Mouse (Mus musculus): ENCODE measurements around the gene Aox2. TPM values are rescaled to one million over a fixed set of nuclear protein-coding genes. Genes with fewer than 3 reads are reported as not detected.
A peak's percentile ranks its signal among the peaks of the same experiment; 100 is the strongest.

Gene Aox2
- polyA plus RNA-seq (2015; fragmentation: Nextera tagmentation; extraction: Ambion mirVana) = 0.03 TPM in 1 of 2 replicates, not detected in the other

- H3K9ac ChIP-seq = no peak within 1 kb of the TSS
- no peak for ATAC-seq
- no peaks in the 10 kb centered on the region for H3K9me3 ChIP-seq
- no peaks in the 10 kb centered on the region for H3K27me3 ChIP-seq (replicated peaks)
- no peaks in the 10 kb centered on the region for H3K4me1 ChIP-seq (replicated peaks)
- whole genome bisulfite sequencing = 75% methylated on average over 5 of the region's 5 CpGs
- H3K4me2 ChIP-seq (replicated peaks) = no peak within 1 kb of the TSS
- H3K36me3 ChIP-seq = no peaks in the 10 kb centered on the region
- no peak within 1 kb of the TSS for H3K4me3 ChIP-seq (replicated peaks)
- H3K27ac ChIP-seq = no peak within 1 kb of the TSS
These were observed at the start of gene Aox2 for GRCm38 (mm10) chr1:58278026-58278425. Gene Aox2 (plus strand): TSS chr1:58278326.

- H3K4me1 ChIP-seq (replicated peaks) = no peaks in the 10 kb centered on the region; the same call in 1 of the 2 replicates
- H3K36me3 ChIP-seq = no peaks in the 10 kb centered on the region
- H3K27ac ChIP-seq = no peak overlapping the region
- ATAC-seq = no peak
- H3K4me3 ChIP-seq (replicated peaks) = no peak overlapping the region
- no peaks in the 10 kb centered on the region for H3K9me3 ChIP-seq
- no peak overlapping the region for H3K9ac ChIP-seq
- no peak overlapping the region for H3K4me2 ChIP-seq (replicated peaks)
- no peaks in the 10 kb centered on the region for H3K27me3 ChIP-seq (replicated peaks)
These were observed 49.2 kb upstream of the Aox2 start for GRCm38 (mm10) chr1:58228916-58229315.

GRCm38 (mm10) chr1:58229774-58230173 is 48.4 kb upstream of the Aox2 start:
- Histone ChIP-seq H3K4me3 (replicated peaks) (no peak overlapping the region), H3K4me1 (replicated peaks) (no peaks in the 10 kb centered on the region; the same call in 1 of the 2 replicates), H3K36me3 (no peaks in the 10 kb centered on the region)

GRCm38 (mm10) chr1:58230542-58230941 is 47.6 kb upstream of the Aox2 start:
- 31% methylated on average over 5 of the region's 5 CpGs for WGBS
- Histone ChIP-seq H3K4me2 (replicated peaks) (no peak overlapping the region), H3K9ac (no peak overlapping the region), H3K36me3 (no peaks in the 10 kb centered on the region), H3K4me3 (replicated peaks) (no peak overlapping the region), H3K27me3 (replicated peaks) (no peaks in the 10 kb centered on the region), H3K4me1 (replicated peaks) (no peaks in the 10 kb centered on the region; the same call in 1 of the 2 replicates), H3K9me3 (no peaks in the 10 kb centered on the region), H3K27ac (no peak overlapping the region)
- ATAC-seq = no peak

More at GRCm38 (mm10) chr1:58229774-58230173, 48.4 kb upstream of the Aox2 start:
- no peaks in the 10 kb centered on the region for H3K27me3 ChIP-seq (replicated peaks)
- no peak overlapping the region for H3K4me2 ChIP-seq (replicated peaks)
- no peak for ATAC-seq
- no peak overlapping the region for H3K9ac ChIP-seq
- no peaks in the 10 kb centered on the region for H3K9me3 ChIP-seq
- 83% methylated on average over 4 of the region's 4 CpGs for WGBS
- H3K27ac ChIP-seq = no peak overlapping the region

- Histone ChIP-seq H3K36me3 (no peaks in the 10 kb centered on the region), H3K9ac (no peak overlapping the region), H3K4me2 (replicated peaks) (no peak overlapping the region), H3K4me1 (replicated peaks) (0 out of 2 replicates have a peak, but pooled peaks cover 8% of the 10 kb centered on the region), H3K27ac (no peak overlapping the region), H3K9me3 (no peaks in the 10 kb centered on the region), H3K4me3 (replicated peaks) (no peak overlapping the region), H3K27me3 (replicated peaks) (no peaks in the 10 kb centered on the region)
- 54% methylated on average over 5 of the region's 5 CpGs for WGBS
- ATAC-seq = no peak
These were observed 42.7 kb upstream of the Aox2 start for GRCm38 (mm10) chr1:58235405-58235804.

GRCm38 (mm10) chr1:58237527-58238299 is 40.4 kb upstream of the Aox2 start:
- H3K36me3 ChIP-seq = no peaks in the 10 kb centered on the region
- WGBS = 61% methylated on average over 4 of the region's 4 CpGs

GRCm38 (mm10) chr1:58238440-58238839 is 39.7 kb upstream of the Aox2 start:
- 72% methylated on average over 5 of the region's 5 CpGs for WGBS
- no peaks in the 10 kb centered on the region for H3K36me3 ChIP-seq
- H3K27ac ChIP-seq = no peak overlapping the region
- H3K4me3 ChIP-seq (replicated peaks) = no peak overlapping the region
- no peak overlapping the region for H3K9ac ChIP-seq
- no peak overlapping the region for H3K4me2 ChIP-seq (replicated peaks)
- no peaks in the 10 kb centered on the region for H3K9me3 ChIP-seq
- H3K27me3 ChIP-seq (replicated peaks) = no peaks in the 10 kb centered on the region
- H3K4me1 ChIP-seq (replicated peaks) = 0 out of 2 replicates have a peak, but pooled peaks cover 8% of the 10 kb centered on the region
- ATAC-seq = no peak

More at GRCm38 (mm10) chr1:58237527-58238299, 40.4 kb upstream of the Aox2 start:
- H3K9me3 ChIP-seq = no peaks in the 10 kb centered on the region
- H3K4me1 ChIP-seq (replicated peaks) = 0 out of 2 replicates have a peak, but pooled peaks cover 8% of the 10 kb centered on the region
- no peak overlapping the region for H3K9ac ChIP-seq
- no peak overlapping the region for H3K4me3 ChIP-seq (replicated peaks)
- H3K27me3 ChIP-seq (replicated peaks) = no peaks in the 10 kb centered on the region
- ATAC-seq = peak; percentile 51; the same call in 1 of the 2 replicates
- H3K27ac ChIP-seq = no peak overlapping the region
- H3K4me2 ChIP-seq (replicated peaks) = no peak overlapping the region

GRCm38 (mm10) chr1:58238961-58239360 is 39.2 kb upstream of the Aox2 start:
- no peak for ATAC-seq
- Histone ChIP-seq H3K27ac (no peak overlapping the region), H3K9ac (no peak overlapping the region), H3K4me3 (replicated peaks) (no peak overlapping the region), H3K27me3 (replicated peaks) (no peaks in the 10 kb centered on the region), H3K9me3 (no peaks in the 10 kb centered on the region), H3K4me1 (replicated peaks) (0 out of 2 replicates have a peak, but pooled peaks cover 8% of the 10 kb centered on the region), H3K36me3 (no peaks in the 10 kb centered on the region), H3K4me2 (replicated peaks) (no peak overlapping the region)
- WGBS = 92% methylated on average over 9 of the region's 9 CpGs

GRCm38 (mm10) chr1:58240347-58240746 is 37.8 kb upstream of the Aox2 start:
- Histone ChIP-seq H3K9me3 (no peaks in the 10 kb centered on the region), H3K9ac (no peak overlapping the region), H3K4me2 (replicated peaks) (no peak overlapping the region), H3K27ac (no peak overlapping the region), H3K36me3 (no peaks in the 10 kb centered on the region), H3K4me3 (replicated peaks) (no peak overlapping the region), H3K4me1 (replicated peaks) (0 out of 2 replicates have a peak, but pooled peaks cover 8% of the 10 kb centered on the region), H3K27me3 (replicated peaks) (no peaks in the 10 kb centered on the region)
- no peak for ATAC-seq
- 63% methylated on average over 6 of the region's 6 CpGs for WGBS

GRCm38 (mm10) chr1:58244487-58244886 is 33.6 kb upstream of the Aox2 start:
- H3K4me3 ChIP-seq (replicated peaks) = no peak overlapping the region
- H3K9me3 ChIP-seq = no peaks in the 10 kb centered on the region
- H3K4me1 ChIP-seq (replicated peaks) = no peaks in the 10 kb centered on the region
- WGBS = 87% methylated on average over 3 of the region's 3 CpGs
- no peak overlapping the region for H3K27ac ChIP-seq
- no peak overlapping the region for H3K9ac ChIP-seq
- H3K27me3 ChIP-seq (replicated peaks) = no peaks in the 10 kb centered on the region
- ATAC-seq = no peak
- no peaks in the 10 kb centered on the region for H3K36me3 ChIP-seq
- no peak overlapping the region for H3K4me2 ChIP-seq (replicated peaks)

GRCm38 (mm10) chr1:58248518-58248917 is 29.6 kb upstream of the Aox2 start:
- Histone ChIP-seq H3K4me2 (replicated peaks) (no peak overlapping the region), H3K27me3 (replicated peaks) (no peaks in the 10 kb centered on the region), H3K4me3 (replicated peaks) (no peak overlapping the region), H3K9ac (no peak overlapping the region), H3K36me3 (no peaks in the 10 kb centered on the region), H3K27ac (no peak overlapping the region), H3K9me3 (no peaks in the 10 kb centered on the region), H3K4me1 (replicated peaks) (no peaks in the 10 kb centered on the region)
- 57% methylated on average over 1 of the region's 1 CpGs for WGBS
- ATAC-seq = no peak

GRCm38 (mm10) chr1:58253466-58253865 is 24.7 kb upstream of the Aox2 start:
- H3K4me2 ChIP-seq (replicated peaks) = no peak overlapping the region
- H3K9me3 ChIP-seq = no peaks in the 10 kb centered on the region
- ATAC-seq = no peak
- no peaks in the 10 kb centered on the region for H3K36me3 ChIP-seq
- no peak overlapping the region for H3K4me3 ChIP-seq (replicated peaks)
- no peaks in the 10 kb centered on the region for H3K27me3 ChIP-seq (replicated peaks)
- 69% methylated on average over 11 of the region's 11 CpGs for WGBS
- H3K27ac ChIP-seq = no peak overlapping the region
- no peak overlapping the region for H3K9ac ChIP-seq
- H3K4me1 ChIP-seq (replicated peaks) = no peaks in the 10 kb centered on the region
